Mouse (Mus musculus) limb, embryonic 12.5 days (tissue): Measurements from ENCODE around the gene Dhdh. TPM values are rescaled to one million over a fixed set of nuclear protein-coding genes. Genes with fewer than 3 reads are reported as not detected.
"Not testable (repeated sequence)": the region's sequence is repeated elsewhere in the genome, so short reads cannot be mapped to it uniquely, and the experiment has no call there.

Source experiments
- ATAC-seq: fragments of 200-750 bp; cut with Nextera tagmentation; 2 replicates; pipeline ENCODE4 v1.8.0; 2017; ENCODE audit warnings: low read depth, moderate TSS enrichment; ENCODE audit not compliant: insufficient number of reproducible peaks, insufficient read depth, low FRiP score, low TSS enrichment
- H3K27ac ChIP-seq: fragments of 300-500 bp; sonication (generic); 2 replicates; pipeline ENCODE4 v1.5.1; 2016; ENCODE audit warnings: mild to moderate bottlenecking, moderate library complexity
- H3K27me3 ChIP-seq: fragments of 300-500 bp; sonication (generic); 2 replicates; pipeline ENCODE4 v1.6.1; 2016; ENCODE audit warnings: mild to moderate bottlenecking, moderate library complexity
- H3K36me3 ChIP-seq: fragments of 300-500 bp; sonication (generic); 2 replicates; pipeline ENCODE4 v1.6.1; 2016; ENCODE audit warnings: mild to moderate bottlenecking, moderate library complexity
- H3K4me1 ChIP-seq: fragments of 300-500 bp; sonication (generic); replicated peaks from 2 replicates; pipeline ENCODE4 v1.6.1; 2016
- H3K4me2 ChIP-seq: fragments of 300-500 bp; sonication (generic); 2 replicates; pipeline ENCODE4 v1.6.1; 2016; ENCODE audit warnings: mild to moderate bottlenecking, moderate library complexity
- H3K4me3 ChIP-seq: fragments of 300-500 bp; sonication (generic); replicated peaks from 2 replicates; pipeline ENCODE4 v1.5.1; 2016; ENCODE audit warnings: mild to moderate bottlenecking
- H3K9ac ChIP-seq: fragments of 300-500 bp; sonication (generic); replicated peaks from 2 replicates; pipeline ENCODE4 v1.6.1; 2016; ENCODE audit warnings: mild to moderate bottlenecking, moderate library complexity
- H3K9me3 ChIP-seq: fragments of 300-500 bp; sonication (generic); 2 replicates; pipeline ENCODE4 v1.6.1; 2016; ENCODE audit warnings: mild to moderate bottlenecking, moderate library complexity
- WGBS: fragments of 180-500 bp; shearing (Covaris S2); methylation state at CpG from one replicate; pipeline ENCODE4 v1.1.7; 2016; 5-methylcytosine and 5-hydroxymethylcytosine counted together
- polyA plus RNA-seq: library from polyadenylated mRNA; unstranded; fragments of >200 nt; fragmentation: Nextera tagmentation; extraction: Ambion mirVana; gene quantifications from 2 replicates; pipeline ENCODE4 v1.2.1, GENCODE M21; 2016

Gene Dhdh
- polyA plus RNA-seq, 1 experiment from 2014 or later, result 3.2 TPM

DNA sequence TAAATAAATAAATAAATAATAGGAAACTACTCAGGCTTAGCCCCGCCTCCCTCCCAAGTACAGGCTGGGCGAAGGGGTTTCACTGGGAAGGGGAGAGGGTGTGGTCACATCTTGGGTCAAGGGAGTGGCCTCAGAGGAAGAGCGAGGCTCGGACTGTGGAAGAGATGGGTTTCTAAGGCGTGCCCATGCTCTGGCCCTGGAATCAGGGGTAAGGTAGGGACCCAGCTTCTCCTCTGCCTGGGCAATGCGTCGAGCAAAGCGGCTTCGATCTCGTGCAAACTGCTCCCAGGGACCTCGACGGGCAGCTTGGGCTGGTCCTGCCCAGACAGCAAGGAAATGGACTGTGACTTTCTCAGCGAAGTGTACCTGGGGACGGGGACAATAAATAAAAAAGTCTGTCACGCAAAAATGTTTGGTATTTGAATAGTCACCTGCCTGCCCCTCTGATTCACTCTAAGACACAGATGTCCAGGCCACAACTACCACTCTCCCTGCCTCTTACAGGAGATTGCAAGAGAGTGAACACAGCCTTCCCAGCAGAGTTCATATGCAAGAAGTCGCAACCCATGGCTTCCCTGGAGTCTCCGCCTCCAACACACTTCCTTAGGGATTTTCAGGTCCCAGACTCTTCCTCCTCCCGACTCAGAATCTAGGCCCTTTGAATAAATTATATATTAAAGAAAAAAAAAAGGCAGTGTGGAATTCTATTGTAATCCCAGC, 34.5 kb upstream of the Dhdh start:
- peak overlapping the region; percentile 32 for H3K4me2 ChIP-seq
- peaks cover 37% of the 10 kb centered on the region for H3K4me1 ChIP-seq
- no peaks in the 10 kb centered on the region for H3K9me3 ChIP-seq
- H3K27me3 ChIP-seq, result no peaks in the 10 kb centered on the region
- H3K27ac ChIP-seq, result no peak overlapping the region
- H3K9ac ChIP-seq, result peak overlapping the region; percentile 18
- H3K36me3 ChIP-seq, result peaks cover 20% of the 10 kb centered on the region
- WGBS, result 71% methylated on average over 18 of the region's 18 CpGs
- ATAC-seq, result no peak
- H3K4me3 ChIP-seq, result peak overlapping the region; percentile 6

DNA sequence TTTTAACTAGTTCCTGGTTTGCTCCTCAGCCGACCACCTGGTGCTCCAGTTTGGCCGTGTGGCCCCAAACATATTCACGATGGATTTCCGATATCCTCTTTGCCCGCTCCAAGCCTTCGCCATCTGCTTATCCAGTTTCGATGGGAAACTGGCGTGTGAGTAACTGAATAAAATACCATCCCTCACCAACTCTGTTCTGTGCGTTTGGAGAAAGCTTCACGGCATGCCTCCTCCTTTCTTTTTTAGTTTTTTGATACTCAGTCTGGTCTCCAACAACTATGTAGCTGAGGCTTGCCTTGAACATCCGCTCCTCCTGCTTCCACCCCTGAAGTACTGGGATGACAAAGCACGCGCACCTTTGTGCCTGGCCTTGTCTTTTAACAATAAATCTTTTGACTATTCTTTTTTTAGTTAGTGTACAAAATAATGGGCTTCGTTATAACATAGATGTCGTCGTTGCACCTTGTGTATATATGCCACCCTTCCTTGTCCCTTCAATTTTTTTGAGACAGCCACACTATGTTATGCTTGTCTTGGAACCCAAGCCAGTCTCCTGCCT, 33.7 kb upstream of the Dhdh start:
- WGBS, result 57% methylated on average over 16 of the region's 16 CpGs
- Histone ChIP-seq H3K4me3 (peak overlapping the region; percentile 47), H3K4me1 (peaks cover 37% of the 10 kb centered on the region), H3K9ac (peak overlapping the region; percentile 40; the same call in 1 of the 2 replicates), H3K9me3 (no peaks in the 10 kb centered on the region), H3K4me2 (peak overlapping the region; percentile 47), H3K27ac (peak overlapping the region; percentile 88), H3K36me3 (peaks cover 20% of the 10 kb centered on the region), H3K27me3 (no peaks in the 10 kb centered on the region)
- ATAC-seq, result no peak

GRCm38 (mm10) chr7:45521728-45522184, 33.2 kb upstream of the Dhdh start:
- peaks cover 20% of the 10 kb centered on the region for H3K36me3 ChIP-seq
- H3K27ac ChIP-seq, result peak overlapping the region; percentile 88
- peak overlapping the region; percentile 40 for H3K9ac ChIP-seq
- WGBS, result under 1% methylated on average over 28 of the region's 28 CpGs
- peak; percentile 17; the same call in 1 of the 2 replicates for ATAC-seq
- H3K4me1 ChIP-seq, result peaks cover 37% of the 10 kb centered on the region
- no peaks in the 10 kb centered on the region for H3K9me3 ChIP-seq
- H3K27me3 ChIP-seq, result no peaks in the 10 kb centered on the region
- peak overlapping the region; percentile 47 for H3K4me2 ChIP-seq
- H3K4me3 ChIP-seq, result peak overlapping the region; percentile 47

DNA sequence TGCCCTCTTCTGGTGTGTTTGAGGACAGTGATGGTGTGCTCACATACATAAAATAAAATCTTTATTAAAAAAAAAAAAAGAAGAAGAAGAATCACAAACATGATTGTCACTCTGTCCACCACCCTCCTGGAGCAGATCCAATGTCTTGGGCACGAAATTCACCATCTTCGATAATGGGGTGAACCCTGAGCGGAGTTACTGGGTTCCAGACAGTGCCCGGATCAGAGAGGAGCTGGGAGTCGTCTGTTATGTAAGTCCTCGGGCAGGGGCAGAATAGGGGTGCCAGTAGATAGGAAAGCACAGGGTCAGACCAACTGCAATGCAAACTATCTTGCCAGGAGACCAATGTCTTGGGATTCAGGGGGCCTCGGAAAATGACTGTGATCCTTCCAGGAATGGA, 32.0 kb upstream of the Dhdh start:
- Histone ChIP-seq H3K9ac (no peak overlapping the region), H3K4me1 (peaks cover 38% of the 10 kb centered on the region), H3K9me3 (no peaks in the 10 kb centered on the region), H3K27ac (no peak overlapping the region), H3K4me3 (no peak overlapping the region), H3K27me3 (no peaks in the 10 kb centered on the region), H3K36me3 (peaks cover 20% of the 10 kb centered on the region), H3K4me2 (no peak overlapping the region)
- 90% methylated on average over 7 of the region's 7 CpGs for WGBS
- ATAC-seq, result no peak

DNA sequence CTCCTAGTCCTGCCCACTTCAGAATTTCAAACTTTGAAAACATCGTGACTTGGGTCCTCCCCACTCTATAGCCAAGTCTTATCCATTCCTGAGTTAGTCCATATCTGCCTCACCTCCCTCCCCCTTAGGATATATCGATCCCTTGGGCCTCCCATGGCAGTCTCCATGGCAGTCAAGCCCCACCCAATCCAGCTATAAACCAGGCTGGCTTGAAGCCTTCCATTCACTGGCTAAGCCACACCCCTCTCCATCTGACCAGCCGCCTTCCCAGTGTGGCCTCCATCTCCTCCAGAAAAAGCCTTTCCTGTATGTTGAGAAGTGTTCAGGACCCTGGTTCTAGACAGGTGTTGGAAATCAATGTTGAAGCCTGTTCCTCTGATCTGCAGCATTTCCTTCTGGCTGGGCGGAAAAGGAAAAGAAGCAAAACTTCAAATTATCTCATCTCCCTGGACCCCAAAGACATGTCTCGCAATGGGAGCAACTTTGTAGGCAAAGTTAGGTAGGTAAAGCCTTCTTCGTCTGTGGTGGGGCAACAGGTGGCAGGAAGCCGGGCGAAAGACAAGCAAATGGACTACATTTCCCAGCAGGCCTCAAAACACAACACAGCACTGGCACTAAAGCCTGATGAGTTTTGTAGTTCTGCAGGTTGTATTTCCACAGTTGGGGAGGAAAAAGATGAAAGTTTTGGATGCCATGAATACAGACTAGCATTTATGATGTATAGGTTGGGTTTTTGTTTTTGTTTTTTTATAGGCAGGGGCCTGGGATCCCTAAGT, 30.9 kb upstream of the Dhdh start:
- Histone ChIP-seq H3K9me3 (no peaks in the 10 kb centered on the region), H3K4me1 (peaks cover 30% of the 10 kb centered on the region), H3K9ac (no peak overlapping the region), H3K36me3 (peaks cover 16% of the 10 kb centered on the region), H3K27me3 (no peaks in the 10 kb centered on the region), H3K4me3 (no peak overlapping the region), H3K4me2 (no peak overlapping the region), H3K27ac (no peak overlapping the region)
- 72% methylated on average over 8 of the region's 8 CpGs for WGBS
- no peak for ATAC-seq

DNA sequence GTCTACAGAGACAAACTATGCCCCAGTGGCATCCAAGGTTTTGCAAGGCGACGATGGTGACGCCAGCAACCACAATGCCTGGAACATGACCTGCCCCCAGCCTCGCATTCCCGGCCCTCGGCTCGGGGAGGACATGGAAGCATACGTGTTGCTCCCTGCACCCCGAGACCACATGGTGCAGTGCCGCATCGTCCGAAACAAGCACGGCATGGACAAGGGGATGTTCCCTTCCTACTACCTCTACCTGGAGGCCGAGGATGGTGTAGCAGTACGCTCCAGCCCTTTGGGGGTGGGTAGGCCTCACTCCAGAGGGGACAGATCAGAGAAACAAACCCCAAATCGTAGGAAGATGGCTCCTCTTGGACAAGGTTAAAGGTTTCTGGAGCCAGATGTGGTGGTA, 30.0 kb upstream of the Dhdh start:
- no peaks in the 10 kb centered on the region for H3K9me3 ChIP-seq
- ATAC-seq, result no peak
- H3K4me3 ChIP-seq, result no peak overlapping the region
- H3K36me3 ChIP-seq, result peaks cover 11% of the 10 kb centered on the region; the same call in 1 of the 2 replicates
- H3K27me3 ChIP-seq, result no peaks in the 10 kb centered on the region
- WGBS, result 91% methylated on average over 16 of the region's 16 CpGs
- no peak overlapping the region for H3K4me2 ChIP-seq
- peaks cover 25% of the 10 kb centered on the region for H3K4me1 ChIP-seq
- H3K9ac ChIP-seq, result no peak overlapping the region
- H3K27ac ChIP-seq, result no peak overlapping the region

- 79% methylated on average over 5 of the region's 5 CpGs for WGBS
- ATAC-seq, H3K9me3 ChIP-seq: not testable (repeated sequence)
These were observed 28.2 kb upstream of the Dhdh start for GRCm38 (mm10) chr7:45516846-45517245.

GRCm38 (mm10) chr7:45515436-45515835, 26.8 kb upstream of the Dhdh start:
- Histone ChIP-seq H3K9ac (no peak overlapping the region), H3K27me3 (no peaks in the 10 kb centered on the region), H3K9me3 (no peaks in the 10 kb centered on the region), H3K27ac (peak overlapping the region; percentile 30; the same call in 1 of the 2 replicates), H3K36me3 (no peaks in the 10 kb centered on the region), H3K4me3 (no peak overlapping the region), H3K4me1 (peaks cover 10% of the 10 kb centered on the region; the same call in 1 of the 2 replicates), H3K4me2 (peak overlapping the region; percentile 6; the same call in 1 of the 2 replicates)
- ATAC-seq, result no peak
- 13% methylated on average over 16 of the region's 16 CpGs for WGBS

More at GRCm38 (mm10) chr7:45516846-45517245, 28.2 kb upstream of the Dhdh start:
- H3K36me3 ChIP-seq, H3K27me3 ChIP-seq, H3K4me2 ChIP-seq, H3K27ac ChIP-seq, H3K9ac ChIP-seq, H3K4me3 ChIP-seq: not testable (repeated sequence)
- peaks cover 10% of the 10 kb centered on the region; the same call in 1 of the 2 replicates for H3K4me1 ChIP-seq

DNA sequence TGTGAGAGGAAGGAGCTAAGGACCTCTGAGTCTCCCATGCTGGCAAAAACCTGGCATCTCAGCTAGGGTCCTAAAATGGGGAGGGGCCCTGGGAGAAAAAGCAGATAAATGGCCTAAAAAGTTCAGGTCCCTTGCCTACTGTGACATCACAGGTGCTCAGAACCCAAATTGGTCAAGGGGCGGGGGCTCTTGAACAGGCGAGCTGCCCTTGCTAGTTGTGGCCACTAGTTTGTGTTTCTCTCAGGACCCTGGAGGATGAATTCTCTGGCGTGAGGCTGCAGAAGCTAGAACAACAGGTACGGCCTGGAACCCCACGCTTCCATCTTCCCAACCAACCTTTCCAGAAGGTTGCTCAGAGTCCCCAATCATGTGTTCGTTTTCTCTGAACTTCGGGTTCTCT, 25.8 kb upstream of the Dhdh start:
- whole genome bisulfite sequencing, result 85% methylated on average over 7 of the region's 7 CpGs
- no peak overlapping the region for H3K27ac ChIP-seq
- no peak overlapping the region for H3K4me2 ChIP-seq

DNA sequence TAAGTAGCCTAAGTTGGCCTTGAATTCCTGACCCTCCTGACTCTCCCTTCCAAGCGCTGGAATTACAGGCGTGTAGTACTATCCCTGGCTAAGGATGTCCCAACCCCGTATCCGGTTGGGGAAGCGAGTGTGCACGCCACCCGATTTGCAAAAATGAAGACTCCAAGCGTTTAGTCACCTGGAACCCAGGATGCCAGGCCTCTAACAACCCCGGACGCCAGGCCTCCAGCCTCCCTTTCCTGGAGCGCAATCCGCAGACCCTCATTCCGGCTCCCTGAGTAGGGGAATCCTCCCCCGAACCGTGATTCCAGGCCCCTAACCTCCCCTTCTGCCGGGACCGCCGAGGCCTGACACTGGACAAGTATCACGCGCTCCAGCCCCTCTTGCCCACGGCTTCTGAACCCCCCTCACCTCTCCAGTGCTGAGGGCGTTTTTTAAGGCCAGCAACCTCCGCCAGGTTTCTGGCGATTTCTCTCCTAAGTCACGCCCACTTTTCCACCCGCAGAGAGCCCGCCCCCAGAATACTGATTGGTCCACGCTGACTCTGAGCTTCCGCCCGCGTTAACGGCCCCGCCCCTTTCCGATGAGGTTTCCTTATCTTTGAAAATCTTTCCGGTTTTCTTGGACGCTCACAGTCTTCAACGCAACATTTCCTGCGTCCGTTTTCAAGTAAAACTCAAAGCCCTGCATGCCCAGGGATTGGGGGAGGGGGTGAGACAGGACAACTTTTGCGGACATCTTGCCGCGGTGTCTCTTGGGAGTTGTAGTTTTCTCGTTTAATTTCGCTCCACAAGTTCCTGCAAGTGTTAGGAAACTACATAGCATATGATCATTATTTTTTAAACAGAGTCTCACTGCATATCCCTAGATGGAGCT, 21.5 kb upstream of the Dhdh start, which contains the start of gene Nucb1:
TSS of gene Nucb1 (minus strand) at position 495 of the 876 bp plus-strand sequence.
- H3K9me3 ChIP-seq, result no peaks in the 10 kb centered on the region
- under 1% methylated on average over 44 of the region's 44 CpGs for WGBS
- peak within 1 kb of the TSS; percentile 84 for H3K9ac ChIP-seq
- peak; percentile 88 for ATAC-seq
- H3K4me1 ChIP-seq, result peaks cover 17% of the 10 kb centered on the region
- peak within 1 kb of the TSS; percentile 99 for H3K4me2 ChIP-seq
- H3K36me3 ChIP-seq, result peaks cover 29% of the 10 kb centered on the region
- peak within 1 kb of the TSS; percentile 92 for H3K27ac ChIP-seq
- H3K27me3 ChIP-seq, result no peaks in the 10 kb centered on the region
- H3K4me3 ChIP-seq, result peak within 1 kb of the TSS; percentile 72

More for the DNA sequence above, 25.8 kb upstream of the Dhdh start:
- Histone ChIP-seq H3K27me3 (no peaks in the 10 kb centered on the region), H3K4me3 (no peak overlapping the region), H3K9me3 (no peaks in the 10 kb centered on the region), H3K9ac (no peak overlapping the region), H3K4me1 (peaks cover 9% of the 10 kb centered on the region), H3K36me3 (no peaks in the 10 kb centered on the region)
- ATAC-seq, result no peak
